Mouse (Mus musculus): ENCODE measurements at regions not wholly inside any gene's neighbourhood (a gene's known extent, or its start where the extent isn't known, plus 50 kb on each side); places are given as distances from the start of the nearest gene placed in this dataset.

DNA sequence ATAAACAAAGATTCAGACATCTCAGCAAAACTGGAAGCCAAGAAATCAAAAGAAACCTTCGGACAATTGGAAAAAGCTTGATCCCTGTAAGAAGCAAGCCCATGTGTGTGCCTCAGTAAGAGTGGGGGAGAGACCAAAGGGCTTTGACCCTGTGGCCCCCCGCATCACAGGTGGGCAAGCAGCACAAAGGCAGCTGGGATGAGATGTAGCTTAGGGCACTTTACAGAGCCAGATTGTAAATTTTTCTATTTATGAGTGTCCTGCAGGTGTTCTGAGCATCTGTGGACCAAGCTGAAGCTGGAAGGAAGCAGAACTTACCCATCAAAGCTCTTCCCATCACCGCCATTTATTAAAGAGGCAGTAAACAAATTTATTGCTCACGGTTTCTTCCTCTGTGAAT is 246.9 kb downstream of the Ndfip2 start:
- TF ChIP-seq GATA2 (IDR thresholded peaks at IDR 0.05; ENCODE audit: borderline replicate concordance, low read depth, low read length) (no peak), CTCF (IDR thresholded peaks at IDR 0.05; ENCODE audit: low read depth, low read length) (no peak), GATA1 (IDR thresholded peaks at IDR 0.05; ENCODE audit: borderline replicate concordance, low read length) (no peak), TAL1 (conservative IDR thresholded peaks at IDR 0.05; ENCODE audit: low read depth, low read length) (no peak), POLR2AphosphoS5 (IDR thresholded peaks at IDR 0.05; ENCODE audit: insufficient replicate concordance, low read depth, low read length) (no peak)
- no peaks in the 10 kb centered on the region for H3K36me3 ChIP-seq (replicated peaks)
- H3K27me3 ChIP-seq (ENCODE audit: insufficient read depth, low read length) = no peaks in the 10 kb centered on the region
- peaks cover 62% of the 10 kb centered on the region for H3K9me3 ChIP-seq (replicated peaks)
- H3K4me3 ChIP-seq (ENCODE audit: low read depth, low read length) = no peak overlapping the region
- no peak for DNase-seq (ENCODE audit: low spot score)
- ATAC-seq (ENCODE audit: extremely low read depth, insufficient number of reproducible peaks, low FRiP score, poor library complexity, severe bottlenecking) = no peak
- no peaks in the 10 kb centered on the region for H3K4me1 ChIP-seq (ENCODE audit: insufficient read depth, low read depth, low read length)

DNA sequence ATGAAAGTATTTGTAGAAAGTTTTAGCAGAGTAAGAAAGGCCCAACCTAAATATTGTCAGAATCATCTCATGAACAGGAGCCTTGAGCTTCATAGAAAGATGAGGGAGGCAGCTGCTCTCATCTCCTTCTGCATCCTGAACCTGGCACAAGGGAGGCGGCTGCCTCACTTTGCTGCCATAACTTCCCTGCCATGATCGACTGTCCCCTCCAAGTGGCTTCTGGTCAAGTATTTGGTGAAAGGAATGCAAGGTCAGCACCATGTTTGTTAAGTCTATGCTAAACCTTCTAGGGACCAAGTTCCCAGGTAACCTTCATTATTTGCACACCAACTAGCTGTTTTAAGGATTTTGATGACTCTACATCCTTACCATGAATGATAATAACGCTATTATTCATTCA is 246.0 kb downstream of the Ndfip2 start:
- ATAC-seq (ENCODE audit: extremely low read depth, insufficient number of reproducible peaks, low FRiP score, poor library complexity, severe bottlenecking) (no peak), DNase-seq (ENCODE audit: low spot score) (no peak)
- Histone ChIP-seq H3K27me3 (ENCODE audit: insufficient read depth, low read length) (no peaks in the 10 kb centered on the region), H3K36me3 (replicated peaks) (no peaks in the 10 kb centered on the region), H3K4me1 (ENCODE audit: insufficient read depth, low read depth, low read length) (no peaks in the 10 kb centered on the region), H3K4me3 (ENCODE audit: low read depth, low read length) (no peak overlapping the region), H3K9me3 (replicated peaks) (peaks cover 66% of the 10 kb centered on the region)
- no peak for TF ChIP-seq GATA2 (IDR thresholded peaks at IDR 0.05; ENCODE audit: borderline replicate concordance, low read depth, low read length)
- TF ChIP-seq POLR2AphosphoS5 (IDR thresholded peaks at IDR 0.05; ENCODE audit: insufficient replicate concordance, low read depth, low read length) = no peak
- no peak for TF ChIP-seq CTCF (IDR thresholded peaks at IDR 0.05; ENCODE audit: low read depth, low read length)
- TF ChIP-seq GATA1 (IDR thresholded peaks at IDR 0.05; ENCODE audit: borderline replicate concordance, low read length) = no peak
- no peak for TF ChIP-seq TAL1 (conservative IDR thresholded peaks at IDR 0.05; ENCODE audit: low read depth, low read length)

DNA sequence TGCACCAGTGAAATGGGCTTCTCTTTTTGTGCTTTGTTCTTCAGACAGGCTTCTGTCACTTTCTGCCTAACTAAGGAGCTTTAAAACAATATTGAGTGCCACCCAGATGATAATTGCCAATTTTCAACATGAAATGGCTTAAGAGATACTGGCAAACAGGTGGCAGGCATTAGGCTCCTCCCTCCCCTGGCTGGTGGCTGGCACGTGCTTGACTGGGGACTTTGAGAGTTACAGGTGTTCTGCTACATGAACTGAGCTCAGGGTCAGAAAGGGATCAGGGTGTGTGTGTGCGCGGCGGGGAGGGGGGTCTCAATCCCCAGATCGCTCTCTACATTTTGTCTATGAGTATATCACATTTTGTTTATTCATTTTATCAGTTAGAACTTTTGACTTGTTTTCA is 245.4 kb downstream of the Ndfip2 start:
- Histone ChIP-seq H3K27me3 (ENCODE audit: insufficient read depth, low read length) (no peaks in the 10 kb centered on the region), H3K9me3 (replicated peaks) (peaks cover 67% of the 10 kb centered on the region), H3K4me3 (ENCODE audit: low read depth, low read length) (no peak overlapping the region), H3K4me1 (ENCODE audit: insufficient read depth, low read depth, low read length) (no peaks in the 10 kb centered on the region), H3K36me3 (replicated peaks) (no peaks in the 10 kb centered on the region)
- ATAC-seq (ENCODE audit: extremely low read depth, insufficient number of reproducible peaks, low FRiP score, poor library complexity, severe bottlenecking) (no peak), DNase-seq (ENCODE audit: low spot score) (no peak)
- TF ChIP-seq POLR2AphosphoS5 (IDR thresholded peaks at IDR 0.05; ENCODE audit: insufficient replicate concordance, low read depth, low read length) (no peak), GATA2 (IDR thresholded peaks at IDR 0.05; ENCODE audit: borderline replicate concordance, low read depth, low read length) (no peak), GATA1 (IDR thresholded peaks at IDR 0.05; ENCODE audit: borderline replicate concordance, low read length) (no peak), CTCF (IDR thresholded peaks at IDR 0.05; ENCODE audit: low read depth, low read length) (no peak), TAL1 (conservative IDR thresholded peaks at IDR 0.05; ENCODE audit: low read depth, low read length) (no peak)

DNA sequence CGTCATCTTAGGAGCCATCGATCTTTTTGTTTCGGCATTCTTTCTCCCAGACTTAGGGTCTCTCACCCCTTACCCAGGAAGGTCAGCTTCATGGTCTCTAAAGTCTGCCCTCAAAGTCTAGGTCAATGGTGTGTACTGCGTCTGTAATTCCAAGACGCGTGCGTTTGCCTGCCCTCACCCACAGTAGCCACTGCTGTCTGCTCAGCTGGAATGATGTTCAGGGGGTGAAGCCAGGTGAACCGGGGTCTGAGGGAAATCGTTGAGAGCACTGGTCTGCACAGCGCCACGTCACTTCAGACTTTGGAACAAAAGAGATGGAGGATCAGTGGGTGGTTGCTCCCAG is 244.2 kb downstream of the Ndfip2 start:
- TF ChIP-seq POLR2AphosphoS5 (IDR thresholded peaks at IDR 0.05; ENCODE audit: insufficient replicate concordance, low read depth, low read length) (no peak), TAL1 (conservative IDR thresholded peaks at IDR 0.05; ENCODE audit: low read depth, low read length) (no peak), CTCF (IDR thresholded peaks at IDR 0.05; ENCODE audit: low read depth, low read length) (no peak), GATA2 (IDR thresholded peaks at IDR 0.05; ENCODE audit: borderline replicate concordance, low read depth, low read length) (no peak), GATA1 (IDR thresholded peaks at IDR 0.05; ENCODE audit: borderline replicate concordance, low read length) (no peak)

DNA sequence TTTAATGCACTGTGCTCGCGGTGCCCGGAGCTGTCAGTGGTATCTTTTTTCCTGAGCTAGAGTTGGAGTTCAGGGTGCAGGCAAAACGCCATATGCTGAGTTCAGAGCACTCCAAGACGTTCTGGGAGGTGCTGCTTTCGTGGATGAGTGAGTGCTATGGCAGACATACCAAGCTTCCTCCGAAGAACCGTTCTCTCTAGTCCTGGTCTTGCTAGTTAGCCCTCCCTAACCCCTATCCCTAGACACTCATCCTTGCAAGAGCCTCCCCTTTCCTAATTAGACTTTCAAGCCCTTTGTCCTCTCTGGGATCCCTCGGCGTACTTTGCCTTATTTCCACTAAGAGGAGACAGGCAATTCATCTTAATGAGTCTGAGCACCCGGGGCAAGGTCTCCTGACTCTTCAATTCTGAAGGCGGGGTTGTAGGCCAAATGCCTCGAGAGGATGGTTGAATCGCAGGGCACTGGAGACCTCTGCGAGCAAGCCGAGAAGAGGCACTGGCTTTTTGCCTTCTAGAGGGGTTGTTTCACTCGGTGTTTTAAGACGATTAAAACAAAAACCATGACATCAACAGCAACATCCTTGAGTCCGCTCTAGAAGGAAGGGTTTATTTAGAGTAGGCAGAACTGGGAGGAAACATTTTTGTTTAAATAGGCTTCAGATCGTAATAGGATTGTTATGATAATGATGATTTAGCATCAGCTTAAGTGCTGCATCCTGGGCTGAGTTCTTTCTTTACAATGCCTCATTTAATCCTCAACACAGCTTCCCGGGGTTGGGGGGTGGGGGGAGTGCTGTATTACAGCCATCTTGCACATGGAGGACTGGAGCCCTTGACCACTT is 243.6 kb downstream of the Ndfip2 start:
- no peak for DNase-seq (ENCODE audit: low spot score)
- Histone ChIP-seq H3K9me3 (replicated peaks) (peaks cover 65% of the 10 kb centered on the region), H3K4me1 (ENCODE audit: insufficient read depth, low read depth, low read length) (no peaks in the 10 kb centered on the region), H3K4me3 (ENCODE audit: low read depth, low read length) (no peak overlapping the region), H3K27me3 (ENCODE audit: insufficient read depth, low read length) (no peaks in the 10 kb centered on the region), H3K36me3 (replicated peaks) (no peaks in the 10 kb centered on the region)
- no peak for TF ChIP-seq CTCF (IDR thresholded peaks at IDR 0.05; ENCODE audit: low read depth, low read length)
- TF ChIP-seq TAL1 (conservative IDR thresholded peaks at IDR 0.05; ENCODE audit: low read depth, low read length) = no peak
- no peak for TF ChIP-seq GATA1 (IDR thresholded peaks at IDR 0.05; ENCODE audit: borderline replicate concordance, low read length)
- TF ChIP-seq POLR2AphosphoS5 (IDR thresholded peaks at IDR 0.05; ENCODE audit: insufficient replicate concordance, low read depth, low read length) = no peak
- TF ChIP-seq GATA2 (IDR thresholded peaks at IDR 0.05; ENCODE audit: borderline replicate concordance, low read depth, low read length) = no peak
- ATAC-seq (ENCODE audit: extremely low read depth, insufficient number of reproducible peaks, low FRiP score, poor library complexity, severe bottlenecking) = no peak

More for the DNA sequence above, 244.2 kb downstream of the Ndfip2 start:
- Histone ChIP-seq H3K36me3 (replicated peaks) (no peaks in the 10 kb centered on the region), H3K27me3 (ENCODE audit: insufficient read depth, low read length) (no peaks in the 10 kb centered on the region), H3K4me3 (ENCODE audit: low read depth, low read length) (no peak overlapping the region), H3K4me1 (ENCODE audit: insufficient read depth, low read depth, low read length) (no peaks in the 10 kb centered on the region), H3K9me3 (replicated peaks) (peaks cover 68% of the 10 kb centered on the region)
- ATAC-seq (ENCODE audit: extremely low read depth, insufficient number of reproducible peaks, low FRiP score, poor library complexity, severe bottlenecking) = no peak
- no peak for DNase-seq (ENCODE audit: low spot score)

DNA sequence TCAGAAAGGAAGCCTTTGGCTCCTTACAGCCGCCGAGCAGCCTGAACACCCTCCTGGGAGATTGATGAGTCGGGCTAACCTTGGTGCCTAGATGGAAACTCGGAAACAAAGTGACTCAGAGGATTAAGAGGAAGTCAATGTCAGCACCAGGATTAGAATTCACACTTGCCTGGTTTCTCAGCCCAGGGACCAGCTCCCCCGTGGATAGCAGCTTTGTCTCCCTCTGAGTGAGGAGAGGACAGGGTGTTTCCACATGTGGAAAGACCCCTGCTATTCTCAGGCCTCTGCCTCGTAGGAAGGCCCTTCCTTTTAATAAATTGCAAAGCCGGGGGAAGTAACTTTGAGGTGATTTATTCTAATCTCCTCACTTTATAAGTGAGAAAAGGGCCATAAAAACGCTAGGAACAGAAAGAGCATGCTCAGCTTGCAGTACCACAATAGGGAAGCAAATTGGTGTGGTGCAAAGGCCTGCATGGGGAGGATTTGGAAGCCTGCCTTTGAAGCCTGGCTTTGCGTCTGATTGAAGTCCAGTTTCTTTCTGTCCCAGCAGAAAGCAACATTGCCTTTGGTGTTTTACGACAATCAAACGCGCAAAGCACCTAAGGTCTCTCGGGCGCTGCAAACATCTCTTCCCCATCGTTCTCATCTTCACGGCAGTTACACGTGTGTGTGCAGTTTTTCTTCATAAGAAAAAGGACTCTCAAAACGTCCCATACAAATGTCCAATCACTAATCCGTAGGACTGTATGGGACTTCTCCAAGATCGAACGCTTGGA is 242.8 kb downstream of the Ndfip2 start:
- H3K9me3 ChIP-seq (replicated peaks) = peaks cover 63% of the 10 kb centered on the region
- H3K27me3 ChIP-seq (ENCODE audit: insufficient read depth, low read length) = no peaks in the 10 kb centered on the region
- no peaks in the 10 kb centered on the region for H3K36me3 ChIP-seq (replicated peaks)
- H3K4me1 ChIP-seq (ENCODE audit: insufficient read depth, low read depth, low read length) = no peaks in the 10 kb centered on the region
- no peak for ATAC-seq (ENCODE audit: extremely low read depth, insufficient number of reproducible peaks, low FRiP score, poor library complexity, severe bottlenecking)
- TF ChIP-seq CTCF (IDR thresholded peaks at IDR 0.05; ENCODE audit: low read depth, low read length) (no peak), GATA2 (IDR thresholded peaks at IDR 0.05; ENCODE audit: borderline replicate concordance, low read depth, low read length) (no peak), POLR2AphosphoS5 (IDR thresholded peaks at IDR 0.05; ENCODE audit: insufficient replicate concordance, low read depth, low read length) (no peak), GATA1 (IDR thresholded peaks at IDR 0.05; ENCODE audit: borderline replicate concordance, low read length) (no peak), TAL1 (conservative IDR thresholded peaks at IDR 0.05; ENCODE audit: low read depth, low read length) (no peak)
- H3K4me3 ChIP-seq (ENCODE audit: low read depth, low read length) = no peak overlapping the region
- no peak for DNase-seq (ENCODE audit: low spot score)
